Mouse (Mus musculus) embryonic facial prominence, embryonic 12.5 days (tissue): ENCODE measurements at regions not wholly inside any gene's neighbourhood (a gene's known extent, or its start where the extent isn't known, plus 50 kb on each side); places are given as distances from the start of the nearest gene placed in this dataset.

Source experiments
- ATAC-seq: fragments of 200-750 bp; cut with Nextera tagmentation; 2 replicates; pipeline ENCODE4 v1.8.0; 2017; ENCODE audit not compliant: insufficient number of reproducible peaks, insufficient read depth, low FRiP score, low TSS enrichment
- H3K27ac ChIP-seq: fragments of 300-500 bp; sonication (generic); 2 replicates; pipeline ENCODE4 v1.5.1; 2016; ENCODE audit warnings: mild to moderate bottlenecking
- H3K27me3 ChIP-seq: fragments of 300-500 bp; sonication (generic); 2 replicates; pipeline ENCODE4 v1.6.1; 2016; ENCODE audit warnings: mild to moderate bottlenecking, moderate library complexity
- H3K36me3 ChIP-seq: fragments of 300-500 bp; sonication (generic); 2 replicates; pipeline ENCODE4 v1.6.1; 2016; ENCODE audit warnings: mild to moderate bottlenecking
- H3K4me1 ChIP-seq: fragments of 300-500 bp; sonication (generic); 2 replicates; pipeline ENCODE4 v1.6.1; 2016
- H3K4me2 ChIP-seq: fragments of 300-500 bp; sonication (generic); replicated peaks from 2 replicates; pipeline ENCODE4 v1.6.1; 2016; ENCODE audit warnings: mild to moderate bottlenecking, moderate library complexity
- H3K4me3 ChIP-seq: fragments of 300-500 bp; sonication (generic); 2 replicates; pipeline ENCODE4 v1.5.1; 2016; ENCODE audit warnings: mild to moderate bottlenecking
- H3K9ac ChIP-seq: fragments of 300-500 bp; sonication (generic); 2 replicates; pipeline ENCODE4 v1.6.1; 2016; ENCODE audit warnings: mild to moderate bottlenecking, moderate library complexity
- H3K9me3 ChIP-seq: fragments of 300-500 bp; sonication (generic); 2 replicates; pipeline ENCODE4 v1.6.1; 2016; ENCODE audit warnings: mild to moderate bottlenecking, moderate library complexity
- WGBS: fragments of 180-500 bp; shearing (Covaris S2); methylation state at CpG from one replicate; pipeline ENCODE4 v1.1.7; 2016; 5-methylcytosine and 5-hydroxymethylcytosine counted together

DNA sequence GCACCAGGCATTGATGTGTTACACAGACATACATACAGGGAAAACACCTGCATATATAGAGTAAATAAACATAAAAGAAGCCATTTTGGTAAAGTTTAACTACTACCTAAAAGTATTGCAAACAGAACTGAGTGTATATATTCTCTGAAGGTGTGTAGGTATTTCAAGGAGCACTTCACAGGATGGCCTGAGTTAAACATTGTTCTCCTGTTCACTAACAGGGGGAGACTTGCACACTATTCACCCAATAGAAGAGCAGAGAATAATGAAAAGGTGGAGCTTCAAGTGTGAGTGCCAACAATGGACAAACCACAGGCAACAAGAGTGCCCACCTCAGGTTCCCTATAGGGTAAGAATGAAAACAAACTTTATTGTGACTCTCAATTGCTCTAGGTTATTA lies 347.7 kb downstream of the Oca2 start:
- ATAC-seq, result no peak
- H3K27me3 ChIP-seq, result no peaks in the 10 kb centered on the region
- H3K9ac ChIP-seq, result no peak overlapping the region

DNA sequence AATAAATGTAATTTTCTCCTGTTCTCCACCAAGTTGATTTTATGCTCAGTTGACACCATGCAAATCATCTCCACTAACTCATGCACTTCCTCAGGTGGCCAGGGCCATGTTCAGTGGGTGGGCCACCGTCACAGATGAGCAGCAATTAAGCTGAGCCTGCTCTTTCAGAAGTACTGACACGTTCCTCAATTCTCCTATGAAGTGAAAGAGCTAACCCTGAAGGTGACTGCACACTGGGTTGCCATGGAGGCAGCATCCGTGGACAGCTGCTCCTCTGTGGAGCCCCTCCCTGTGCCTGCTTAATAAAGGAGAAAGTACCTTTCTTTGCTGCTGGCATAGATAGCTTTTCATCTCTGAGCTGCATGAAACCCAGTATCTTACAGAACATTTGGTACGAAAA lies 351.3 kb downstream of the Oca2 start:
- ATAC-seq, result 0 out of 2 replicates have a peak, but pooled peaks have one; percentile 56
- Histone ChIP-seq H3K27me3 (no peaks in the 10 kb centered on the region), H3K36me3 (no peaks in the 10 kb centered on the region), H3K4me3 (no peak overlapping the region), H3K27ac (no peak overlapping the region), H3K4me1 (no peaks in the 10 kb centered on the region), H3K9me3 (no peaks in the 10 kb centered on the region), H3K4me2 (no peak overlapping the region), H3K9ac (no peak overlapping the region)
- WGBS, result 50% methylated on average over 4 of the region's 4 CpGs

More for the DNA sequence above, 347.7 kb downstream of the Oca2 start:
- Histone ChIP-seq H3K9me3 (no peaks in the 10 kb centered on the region), H3K4me1 (no peaks in the 10 kb centered on the region), H3K4me2 (no peak overlapping the region), H3K4me3 (no peak overlapping the region), H3K36me3 (no peaks in the 10 kb centered on the region), H3K27ac (no peak overlapping the region)

DNA sequence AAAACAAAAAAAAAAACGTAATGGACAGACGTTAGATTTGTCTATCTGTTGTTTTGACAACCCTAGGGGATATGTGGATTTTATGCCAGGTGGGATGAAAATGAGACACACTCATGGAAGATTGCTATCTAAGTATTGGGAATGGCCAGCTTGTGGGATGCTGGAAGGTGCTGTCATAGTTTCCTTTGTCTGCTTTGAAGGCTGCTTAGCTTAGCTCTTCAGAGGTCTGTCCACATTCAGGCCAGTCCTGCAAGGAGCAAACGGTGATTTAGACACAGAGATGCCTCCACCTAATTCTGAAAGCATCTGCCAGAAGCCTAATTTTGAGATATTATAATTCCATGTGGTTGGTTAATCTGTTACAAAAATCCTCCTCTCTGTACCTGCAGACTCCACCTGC lies 351.8 kb downstream of the Oca2 start:
- Histone ChIP-seq H3K4me1 (no peaks in the 10 kb centered on the region), H3K4me2 (no peak overlapping the region), H3K27me3 (no peaks in the 10 kb centered on the region), H3K4me3 (no peak overlapping the region), H3K9ac (no peak overlapping the region), H3K36me3 (no peaks in the 10 kb centered on the region), H3K9me3 (no peaks in the 10 kb centered on the region), H3K27ac (no peak overlapping the region)
- no peak for ATAC-seq
- WGBS, result 68% methylated on average over 3 of the region's 3 CpGs

DNA sequence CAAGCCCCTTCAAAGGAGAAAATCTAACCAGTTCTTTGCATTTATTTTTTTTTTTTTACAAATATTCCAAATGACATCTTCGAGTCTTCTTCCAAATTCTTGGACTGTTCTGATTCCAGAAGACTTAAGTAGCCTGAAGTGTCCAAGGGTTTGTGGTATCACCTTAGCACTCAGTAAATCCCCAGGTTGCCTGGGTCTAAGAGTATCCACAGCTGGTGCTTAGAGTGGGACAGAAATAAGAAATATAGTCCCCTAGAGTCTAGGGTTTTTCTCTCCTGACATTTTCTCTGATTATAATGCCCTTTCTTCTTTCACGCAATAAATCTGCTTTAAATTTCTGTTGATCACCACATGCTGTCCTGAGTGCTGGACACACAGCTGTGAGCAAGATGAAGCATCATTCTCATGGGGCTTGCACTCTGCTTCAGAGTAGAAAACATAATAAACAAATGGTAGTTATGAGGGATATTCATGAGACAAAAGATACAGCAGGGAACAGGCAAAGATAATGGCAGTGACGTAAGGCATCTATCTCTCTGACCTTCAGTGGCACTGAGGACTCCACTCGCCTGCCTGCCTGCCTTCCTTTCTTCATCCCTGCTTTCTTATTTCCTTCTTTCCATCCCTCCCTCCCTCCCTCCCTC lies 358.5 kb downstream of the Oca2 start:
- H3K4me3 ChIP-seq, result no peak overlapping the region
- no peak for ATAC-seq
- no peak overlapping the region for H3K27ac ChIP-seq
- no peaks in the 10 kb centered on the region for H3K4me1 ChIP-seq
- H3K36me3 ChIP-seq, result no peaks in the 10 kb centered on the region
- 71% methylated on average over 4 of the region's 4 CpGs for WGBS
- H3K27me3 ChIP-seq, result no peaks in the 10 kb centered on the region
- H3K9ac ChIP-seq, result no peak overlapping the region
- no peak overlapping the region for H3K4me2 ChIP-seq
- H3K9me3 ChIP-seq, result no peaks in the 10 kb centered on the region
